Mouse (Mus musculus) left cerebral cortex, postnatal 10 days (tissue): ENCODE measurements around the gene Cuzd1. TPM values are rescaled to one million over a fixed set of nuclear protein-coding genes. Genes with fewer than 3 reads are reported as not detected.

ENCODE experiments used
- DNase-seq, 2 experiments: peaks; one replicate each; pipeline ENCODE4 v3.0.0; 2021 to 2022; ENCODE audit warnings: low spot score in 2 of 2, mixed read lengths in 1 of 2; ENCODE audit errors: extremely low spot score in 1 of 2
- intact Hi-C: fragments of 180-260 bp; cut with DNase I; formaldehyde crosslinking; loops from one replicate; pipeline ENCODE4 v1.15.1; 2025
- total RNA-seq, 2 experiments: library from RNA; stranded (reverse); gene quantifications; 2 replicates each; pipeline ENCODE4 v1.2.3; 2021

Gene Cuzd1
- under 1 TPM; 0.30 to 0.49 TPM for total RNA-seq

GRCm38 (mm10) chr7:131322192-131322591 is at the start of gene Cuzd1:
TSS of gene Cuzd1 (minus strand) at chr7:131322292.
- DNase-seq: no peak
- intact Hi-C loops: loop anchor here (10.0 kb wide), 1 partner anchor 207 kb away; no protein-coding TSS in a partner anchor

GRCm38 (mm10) chr7:131371470-131371860 is 49.4 kb upstream of the Cuzd1 start:
- DNase-seq: no peak
- intact Hi-C loops: no loop called here

- intact Hi-C loops: no loop called here
- DNase-seq: peak; percentile 85 to 91
Measured at GRCm38 (mm10) chr7:131370648-131371469, 48.8 kb upstream of the Cuzd1 start, which contains the start of gene Pstk. TSS of gene Pstk (plus strand) at chr7:131371141.

- intact Hi-C loops: no loop called here
Measured at GRCm38 (mm10) chr7:131364131-131364530, 42.0 kb upstream of the Cuzd1 start.

GRCm38 (mm10) chr7:131362615-131363300 is 40.7 kb upstream of the Cuzd1 start, which contains the start of gene 2310057M21Rik:
TSS of gene 2310057M21Rik (minus strand) at chr7:131362759.
- intact Hi-C loops: no loop called here
- peak; percentile 94 to 96 for DNase-seq

More at GRCm38 (mm10) chr7:131364131-131364530, 42.0 kb upstream of the Cuzd1 start:
- DNase-seq: no peak

GRCm38 (mm10) chr7:131362269-131362614 is 40.1 kb upstream of the Cuzd1 start:
- no peak for DNase-seq
- intact Hi-C loops: no loop called here

- no peak for DNase-seq
- intact Hi-C loops: no loop called here
Measured at GRCm38 (mm10) chr7:131356105-131356504, 34.0 kb upstream of the Cuzd1 start.

GRCm38 (mm10) chr7:131345856-131346541 is 23.9 kb upstream of the Cuzd1 start:
- DNase-seq: no peak
- intact Hi-C loops: no loop called here

GRCm38 (mm10) chr7:131337502-131338068 is 15.5 kb upstream of the Cuzd1 start:
- no peak for DNase-seq
- intact Hi-C loops: no loop called here

- no peak for DNase-seq
- intact Hi-C loops: no loop called here
Measured at GRCm38 (mm10) chr7:131333564-131333963, 11.5 kb upstream of the Cuzd1 start, which contains the start of gene Fam24a. TSS of gene Fam24a (plus strand) at chr7:131333864.

GRCm38 (mm10) chr7:131331688-131332087 is 9.6 kb upstream of the Cuzd1 start:
- no peak for DNase-seq
- intact Hi-C loops: no loop called here

- DNase-seq: no peak
- intact Hi-C loops: loop anchor here (10.0 kb wide), 1 partner anchor 215 kb away; no protein-coding TSS in a partner anchor
Measured at GRCm38 (mm10) chr7:131329416-131329815, 7.3 kb upstream of the Cuzd1 start, which contains the start of gene Fam24b. TSS of gene Fam24b (minus strand) at chr7:131329516.

GRCm38 (mm10) chr7:131327054-131327453 is 5.0 kb upstream of the Cuzd1 start:
- DNase-seq: no peak

GRCm38 (mm10) chr7:131318340-131318739 is 3.8 kb downstream of the Cuzd1 start:
- DNase-seq: no peak
- intact Hi-C loops: no loop called here

More at GRCm38 (mm10) chr7:131327054-131327453, 5.0 kb upstream of the Cuzd1 start:
- intact Hi-C loops: loop anchor here (10.0 kb wide), 1 partner anchor 212 kb away; no protein-coding TSS in a partner anchor

- DNase-seq: no peak
- intact Hi-C loops: no loop called here
Measured at GRCm38 (mm10) chr7:131317587-131317986, 4.5 kb downstream of the Cuzd1 start.

GRCm38 (mm10) chr7:131314493-131314892 is 7.6 kb downstream of the Cuzd1 start:
- DNase-seq: no peak
- intact Hi-C loops: no loop called here

- intact Hi-C loops: no loop called here
- DNase-seq: no peak
Measured at GRCm38 (mm10) chr7:131306733-131307132, 15.4 kb downstream of the Cuzd1 start.

GRCm38 (mm10) chr7:131303340-131303739 is 18.8 kb downstream of the Cuzd1 start:
- DNase-seq: no peak
- intact Hi-C loops: no loop called here

GRCm38 (mm10) chr7:131297151-131297550 is 24.9 kb downstream of the Cuzd1 start:
- intact Hi-C loops: no loop called here
- DNase-seq: no peak
